Mouse (Mus musculus): ENCODE measurements at regions not wholly inside any gene's neighbourhood (a gene's known extent, or its start where the extent isn't known, plus 50 kb on each side); places are given as distances from the start of the nearest gene placed in this dataset.

- Histone ChIP-seq H3K27ac (ENCODE audit: insufficient read depth, low read depth, low read length) (no peak overlapping the region), H3K4me1 (ENCODE audit: control insufficient read depth, insufficient read depth, low read length) (no peaks in the 10 kb centered on the region), H3K4me3 (ENCODE audit: insufficient read depth, low read length) (no peak overlapping the region)
- TF ChIP-seq CTCF (IDR thresholded peaks at IDR 0.05; ENCODE audit: low read depth, low read length) = no peak
- TF ChIP-seq POLR2A (IDR thresholded peaks at IDR 0.05; ENCODE audit: borderline replicate concordance, low read depth, low read length) = no peak
Observed at GRCm38 (mm10) chr12:79917634-79918289, 195.1 kb downstream of the Zfp36l1 start.

GRCm38 (mm10) chr12:79916896-79917633 is 195.7 kb downstream of the Zfp36l1 start:
- Histone ChIP-seq H3K4me3 (ENCODE audit: insufficient read depth, low read length) (no peak overlapping the region), H3K27ac (ENCODE audit: insufficient read depth, low read depth, low read length) (no peak overlapping the region), H3K4me1 (ENCODE audit: control insufficient read depth, insufficient read depth, low read length) (no peaks in the 10 kb centered on the region)
- TF ChIP-seq POLR2A (IDR thresholded peaks at IDR 0.05; ENCODE audit: borderline replicate concordance, low read depth, low read length) = no peak
- TF ChIP-seq CTCF (IDR thresholded peaks at IDR 0.05; ENCODE audit: low read depth, low read length) = no peak

- H3K27ac ChIP-seq (ENCODE audit: insufficient read depth, low read depth, low read length) = no peak overlapping the region
- TF ChIP-seq CTCF (IDR thresholded peaks at IDR 0.05; ENCODE audit: low read depth, low read length) (no peak), POLR2A (IDR thresholded peaks at IDR 0.05; ENCODE audit: borderline replicate concordance, low read depth, low read length) (no peak)
- no peaks in the 10 kb centered on the region for H3K4me1 ChIP-seq (ENCODE audit: control insufficient read depth, insufficient read depth, low read length)
- H3K4me3 ChIP-seq (ENCODE audit: insufficient read depth, low read length) = no peak overlapping the region
Observed at GRCm38 (mm10) chr12:79913898-79914297, 198.9 kb downstream of the Zfp36l1 start.

- Histone ChIP-seq H3K27ac (ENCODE audit: insufficient read depth, low read depth, low read length) (no peak overlapping the region), H3K4me3 (ENCODE audit: insufficient read depth, low read length) (no peak overlapping the region), H3K4me1 (ENCODE audit: control insufficient read depth, insufficient read depth, low read length) (no peaks in the 10 kb centered on the region)
- no peak for TF ChIP-seq CTCF (IDR thresholded peaks at IDR 0.05; ENCODE audit: low read depth, low read length)
- no peak for TF ChIP-seq POLR2A (IDR thresholded peaks at IDR 0.05; ENCODE audit: borderline replicate concordance, low read depth, low read length)
Observed at GRCm38 (mm10) chr12:79912281-79913063, 200.3 kb downstream of the Zfp36l1 start.

- Histone ChIP-seq H3K4me3 (ENCODE audit: insufficient read depth, low read length) (no peak overlapping the region), H3K4me1 (ENCODE audit: control insufficient read depth, insufficient read depth, low read length) (no peaks in the 10 kb centered on the region), H3K27ac (ENCODE audit: insufficient read depth, low read depth, low read length) (no peak overlapping the region)
- no peak for TF ChIP-seq POLR2A (IDR thresholded peaks at IDR 0.05; ENCODE audit: borderline replicate concordance, low read depth, low read length)
- no peak for TF ChIP-seq CTCF (IDR thresholded peaks at IDR 0.05; ENCODE audit: low read depth, low read length)
Observed at GRCm38 (mm10) chr12:79910884-79911759, 201.7 kb downstream of the Zfp36l1 start.

GRCm38 (mm10) chr12:79907583-79907982 is 205.2 kb downstream of the Zfp36l1 start:
- TF ChIP-seq POLR2A (IDR thresholded peaks at IDR 0.05; ENCODE audit: borderline replicate concordance, low read depth, low read length) (no peak), CTCF (IDR thresholded peaks at IDR 0.05; ENCODE audit: low read depth, low read length) (no peak)
- Histone ChIP-seq H3K27ac (ENCODE audit: insufficient read depth, low read depth, low read length) (no peak overlapping the region), H3K4me3 (ENCODE audit: insufficient read depth, low read length) (no peak overlapping the region), H3K4me1 (ENCODE audit: control insufficient read depth, insufficient read depth, low read length) (peaks cover 20% of the 10 kb centered on the region)

- no peak overlapping the region for H3K27ac ChIP-seq (ENCODE audit: insufficient read depth, low read depth, low read length)
- no peak overlapping the region for H3K4me3 ChIP-seq (ENCODE audit: insufficient read depth, low read length)
- H3K4me1 ChIP-seq (ENCODE audit: control insufficient read depth, insufficient read depth, low read length) = peaks cover 24% of the 10 kb centered on the region
- TF ChIP-seq POLR2A (IDR thresholded peaks at IDR 0.05; ENCODE audit: borderline replicate concordance, low read depth, low read length) = no peak
- TF ChIP-seq CTCF (IDR thresholded peaks at IDR 0.05; ENCODE audit: low read depth, low read length) = no peak
Observed at GRCm38 (mm10) chr12:79906738-79907365, 206.0 kb downstream of the Zfp36l1 start.

- no peak overlapping the region for H3K27ac ChIP-seq (ENCODE audit: insufficient read depth, low read depth, low read length)
- no peak overlapping the region for H3K4me3 ChIP-seq (ENCODE audit: insufficient read depth, low read length)
- no peak for TF ChIP-seq POLR2A (IDR thresholded peaks at IDR 0.05; ENCODE audit: borderline replicate concordance, low read depth, low read length)
- TF ChIP-seq CTCF (IDR thresholded peaks at IDR 0.05; ENCODE audit: low read depth, low read length) = no peak
- peaks cover 24% of the 10 kb centered on the region for H3K4me1 ChIP-seq (ENCODE audit: control insufficient read depth, insufficient read depth, low read length)
Observed at GRCm38 (mm10) chr12:79905828-79906737, 206.7 kb downstream of the Zfp36l1 start.
